Mouse (Mus musculus) ovary, postnatal 36 days (tissue): ENCODE measurements around the gene Snx9.
A peak's percentile ranks its signal among the peaks of the same experiment; 100 is the strongest.

Experiments
- DNase-seq: peaks from one replicate; pipeline ENCODE4 v3.0.0; 2022; ENCODE audit warnings: low spot score, mixed read lengths

The Snx9 gene

GRCm38 (mm10) chr17:5841128-5841942 is at the start of gene Snx9:
Gene Snx9, plus strand, starts transcription at chr17:5841329.
- DNase-seq, result peak; percentile 83

DNA sequence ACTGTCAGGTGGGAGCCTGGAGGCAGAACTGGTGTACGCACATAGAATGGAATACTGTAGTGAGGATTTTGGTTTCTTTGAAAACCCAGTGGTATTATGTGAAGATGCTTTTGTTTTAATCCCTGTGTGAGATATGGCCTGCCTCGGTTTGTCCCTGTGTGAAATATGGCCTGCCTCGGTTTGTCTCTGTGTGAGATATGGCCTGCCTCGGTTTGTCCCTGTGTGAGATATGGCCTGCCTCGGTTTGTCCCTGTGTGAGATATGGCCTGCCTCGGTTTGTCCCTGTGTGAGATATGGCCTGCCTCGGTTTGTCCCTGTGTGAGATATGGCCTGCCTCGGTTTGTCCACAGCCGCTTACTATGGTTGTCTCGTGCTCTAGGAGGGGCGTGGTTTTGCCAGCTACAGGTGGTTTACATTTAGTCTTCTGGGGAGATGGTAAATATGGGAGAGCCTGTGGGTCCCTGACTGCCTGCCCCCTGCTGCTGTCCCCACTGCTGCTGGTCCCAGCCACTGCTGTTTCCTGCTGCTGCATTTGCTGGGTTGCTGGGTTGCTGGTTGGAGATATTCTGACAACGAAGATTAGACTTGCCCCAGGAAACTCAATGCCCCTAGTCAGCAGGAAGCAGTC is 48.9 kb upstream of the Snx9 start:
- no peak for DNase-seq

GRCm38 (mm10) chr17:5793593-5793992 is 47.5 kb upstream of the Snx9 start:
- no peak for DNase-seq

- no peak for DNase-seq
Observed at GRCm38 (mm10) chr17:5794276-5794675, 46.9 kb upstream of the Snx9 start.

- DNase-seq, result no peak
Observed at GRCm38 (mm10) chr17:5795369-5795768, 45.8 kb upstream of the Snx9 start.

- peak; percentile 46 for DNase-seq
Observed at GRCm38 (mm10) chr17:5795878-5796277, 45.3 kb upstream of the Snx9 start.

DNA sequence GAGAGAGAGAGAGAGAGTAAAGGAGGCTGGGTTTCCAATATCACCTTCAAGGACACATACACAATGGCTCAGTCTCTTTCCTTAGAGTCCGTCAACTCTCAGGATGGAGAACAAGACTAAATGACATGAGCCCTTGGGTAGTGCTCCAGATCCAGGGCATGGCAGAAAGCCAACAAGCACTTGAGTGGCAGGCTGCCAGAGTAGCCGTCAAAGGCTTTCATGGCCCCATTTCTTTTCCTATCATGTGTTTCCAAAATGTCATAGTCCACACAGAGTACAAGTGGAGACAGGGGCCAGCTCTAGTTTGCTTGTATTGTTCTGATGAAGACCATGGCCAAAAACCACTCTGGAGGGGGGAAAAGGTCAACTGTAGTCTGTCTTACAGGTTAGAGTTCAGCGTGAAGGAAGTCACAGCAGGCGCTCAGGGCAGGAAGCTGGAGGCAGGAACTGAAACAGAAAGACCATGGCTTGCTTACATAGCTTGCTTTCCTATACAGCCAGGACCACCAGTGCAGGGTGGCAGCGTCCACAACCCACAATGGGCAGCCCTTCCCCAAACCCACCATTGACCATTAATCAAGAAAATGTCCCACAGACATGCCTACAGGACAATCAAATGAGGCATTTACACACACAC is 43.9 kb upstream of the Snx9 start:
- DNase-seq, result no peak

- DNase-seq, result no peak
Observed at GRCm38 (mm10) chr17:5798221-5798801, 42.8 kb upstream of the Snx9 start.

GRCm38 (mm10) chr17:5798900-5799299 is 42.2 kb upstream of the Snx9 start:
- DNase-seq, result no peak

DNA sequence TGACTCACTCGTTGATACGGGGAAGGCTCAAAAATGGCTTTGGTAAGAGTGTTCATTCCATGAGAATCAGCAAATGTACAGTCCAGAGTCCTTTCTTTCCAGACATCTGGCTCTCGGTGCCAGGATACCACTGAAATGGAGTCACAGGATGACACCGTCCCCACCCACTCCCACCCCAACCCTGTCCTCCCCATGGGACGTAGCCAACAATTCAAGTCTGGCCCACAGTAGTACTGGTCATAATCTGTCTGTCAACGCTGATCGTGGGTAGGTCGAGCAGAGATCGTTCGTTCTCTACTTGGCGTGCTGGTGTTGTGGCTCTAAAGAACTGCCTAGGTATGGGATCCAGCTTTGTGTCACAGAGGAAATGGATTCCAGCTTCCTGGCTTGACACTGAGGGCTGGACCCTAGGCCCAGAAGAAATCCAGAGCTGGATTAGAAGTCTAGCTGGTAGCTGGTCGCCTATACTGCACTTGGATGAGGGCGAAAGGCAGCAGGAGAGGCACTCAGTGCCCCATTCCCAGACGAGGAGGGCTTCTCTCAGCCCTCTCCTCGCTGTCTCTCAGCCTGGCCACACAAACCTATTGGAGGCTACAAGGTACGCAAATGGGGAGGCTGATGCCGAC is 41.6 kb upstream of the Snx9 start:
- no peak for DNase-seq

DNA sequence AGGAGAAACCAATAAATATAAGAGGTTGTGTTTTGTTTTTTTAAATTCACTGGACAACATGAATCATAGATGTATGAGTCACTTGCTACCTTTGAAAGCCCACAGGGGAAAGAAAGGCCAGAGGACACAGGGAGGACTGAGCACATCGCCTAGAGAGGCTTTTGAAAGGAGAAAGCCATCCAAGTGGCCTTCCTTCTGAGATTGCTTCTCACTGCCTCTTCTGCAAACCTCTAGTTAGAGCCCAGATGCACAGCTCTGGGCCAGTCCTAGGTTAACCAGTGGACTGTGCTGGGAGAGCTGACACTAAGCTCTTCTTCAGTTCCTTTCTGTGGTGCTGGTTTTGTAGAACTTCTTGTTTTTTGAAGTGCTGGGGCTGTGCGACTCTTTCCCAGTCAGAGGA is 40.9 kb upstream of the Snx9 start:
- no peak for DNase-seq

- no peak for DNase-seq
Observed at GRCm38 (mm10) chr17:5800824-5801560, 40.1 kb upstream of the Snx9 start.

GRCm38 (mm10) chr17:5801761-5802655 is 39.1 kb upstream of the Snx9 start:
- DNase-seq, result no peak

DNA sequence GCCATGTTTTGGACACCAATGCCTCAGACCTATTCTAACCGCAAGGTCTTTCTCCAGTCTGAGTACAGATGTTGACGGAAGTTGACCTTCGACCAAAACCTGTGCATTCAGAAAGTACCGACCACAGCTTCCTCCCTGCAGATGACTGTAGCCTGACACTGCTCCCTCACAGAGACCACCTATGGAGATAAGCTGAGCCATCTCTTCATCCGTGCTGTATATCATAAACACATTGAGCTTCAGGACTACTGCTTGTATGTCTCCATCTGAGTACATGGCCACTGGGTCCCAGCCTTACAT is 38.5 kb upstream of the Snx9 start:
- DNase-seq, result no peak

GRCm38 (mm10) chr17:5803229-5804012 is 37.7 kb upstream of the Snx9 start:
- no peak for DNase-seq

DNA sequence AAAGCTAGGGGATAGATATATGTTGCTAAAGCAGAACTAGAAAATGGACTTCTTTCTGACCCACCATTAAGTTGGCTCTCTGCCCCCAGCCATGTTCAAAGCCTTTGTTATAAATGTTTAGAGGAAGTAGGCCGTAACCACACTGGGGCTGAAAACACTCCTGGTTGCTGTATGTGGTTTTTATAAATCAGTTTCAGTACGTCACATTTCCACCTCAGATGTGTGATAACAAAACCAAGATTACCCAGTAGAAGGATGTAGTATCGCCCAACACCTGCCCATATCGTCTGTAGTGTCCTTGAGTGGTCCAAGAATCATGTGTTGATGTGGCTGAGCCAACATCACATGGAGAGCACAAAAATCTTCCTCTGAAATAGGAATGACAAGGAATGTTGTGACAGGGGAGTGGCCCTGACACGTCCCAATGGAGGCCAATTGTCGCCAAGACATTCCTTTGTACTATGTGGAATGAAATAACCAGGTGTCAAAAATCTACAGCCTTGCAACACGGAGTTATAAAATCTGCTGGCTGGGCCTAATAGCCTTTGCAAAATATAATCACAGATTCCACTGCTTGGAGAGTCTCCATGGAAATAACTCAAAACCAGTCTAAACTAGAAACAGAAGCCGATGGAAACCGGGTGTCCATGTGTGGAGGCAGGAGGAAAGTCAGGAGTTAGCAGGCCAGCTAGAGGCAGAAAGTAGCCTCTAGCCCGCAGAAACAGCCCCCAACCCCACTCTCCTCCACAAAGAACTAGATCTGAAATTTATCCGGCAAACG is 36.6 kb upstream of the Snx9 start:
- no peak for DNase-seq

GRCm38 (mm10) chr17:5805151-5805834 is 35.8 kb upstream of the Snx9 start:
- no peak for DNase-seq

DNA sequence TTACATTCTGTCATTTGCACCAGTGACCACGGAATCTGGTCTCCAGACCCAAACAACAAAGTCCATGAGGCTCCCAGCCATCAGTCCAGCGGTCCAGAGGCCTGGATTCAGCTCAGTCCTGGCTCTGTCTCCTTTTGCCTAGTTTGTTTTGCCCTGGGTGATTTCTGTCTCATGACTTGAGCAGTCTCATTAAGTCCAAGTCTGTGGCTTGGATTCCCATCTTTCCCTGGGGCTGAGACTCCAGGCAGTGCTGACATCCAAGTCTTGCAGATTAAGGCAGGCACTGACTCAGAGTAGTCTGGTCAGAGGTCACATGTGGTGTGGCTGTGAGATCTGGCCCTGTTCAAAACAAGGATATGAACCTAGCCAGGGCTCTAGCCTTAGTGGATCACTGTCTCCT is 35.2 kb upstream of the Snx9 start:
- no peak for DNase-seq

- DNase-seq, result no peak
Observed at GRCm38 (mm10) chr17:5806823-5807222, 34.3 kb upstream of the Snx9 start.
